Mouse (Mus musculus) hindbrain, embryonic 14.5 days (tissue): ENCODE measurements around the gene Olfr750. TPM values are rescaled to one million over a fixed set of nuclear protein-coding genes. Genes with fewer than 3 reads are reported as not detected.

Source experiments
- ATAC-seq: fragments of 200-750 bp; cut with Nextera tagmentation; 2 replicates; pipeline ENCODE4 v1.8.0; 2017; ENCODE audit warnings: moderate number of reproducible peaks, mild to moderate bottlenecking, moderate TSS enrichment, moderate library complexity; ENCODE audit not compliant: low FRiP score
- DNase-seq: peaks from one replicate; pipeline ENCODE4 v3.0.0-alpha.2; 2015; ENCODE audit warnings: low spot score
- H3K27ac ChIP-seq: fragments of 300-500 bp; sonication (generic); 2 replicates; pipeline ENCODE4 v1.5.1; 2014; ENCODE audit warnings: mild to moderate bottlenecking, moderate library complexity
- H3K27me3 ChIP-seq: fragments of 300-500 bp; sonication (generic); 2 replicates; pipeline ENCODE4 v1.6.1; 2014; ENCODE audit warnings: mild to moderate bottlenecking, low read length, mixed read lengths; ENCODE audit not compliant: control insufficient read depth, insufficient read depth
- H3K36me3 ChIP-seq: fragments of 300-500 bp; sonication (generic); replicated peaks from 2 replicates; pipeline ENCODE4 v1.6.1; 2014; ENCODE audit not compliant: control insufficient read depth, insufficient read depth
- H3K4me1 ChIP-seq: fragments of 300-500 bp; sonication (generic); replicated peaks from 2 replicates; pipeline ENCODE4 v1.6.1; 2014; ENCODE audit warnings: antibody characterized with exemption, low read length, mixed read lengths; ENCODE audit not compliant: control insufficient read depth, insufficient read depth
- H3K4me2 ChIP-seq: fragments of 300-500 bp; sonication (generic); replicated peaks from 2 replicates; pipeline ENCODE4 v1.6.1; 2014; ENCODE audit warnings: mild to moderate bottlenecking, moderate library complexity
- H3K4me3 ChIP-seq: fragments of 300-500 bp; sonication (generic); replicated peaks from 2 replicates; pipeline ENCODE4 v1.5.1; 2014; ENCODE audit warnings: mild to moderate bottlenecking, low read length
- H3K9ac ChIP-seq: fragments of 300-500 bp; sonication (generic); 2 replicates; pipeline ENCODE4 v1.6.1; 2014
- H3K9me3 ChIP-seq: fragments of 300-500 bp; sonication (generic); 2 replicates; pipeline ENCODE4 v1.6.1; 2016; ENCODE audit warnings: low read length; ENCODE audit not compliant: control insufficient read depth
- WGBS: fragments of 180-500 bp; shearing (Covaris S2); extraction: QIAGEN DNeasy Blood & Tissue Kit; methylation state at CpG from one replicate; pipeline ENCODE4 v1.1.7; 2014; 5-methylcytosine and 5-hydroxymethylcytosine counted together
- polyA plus RNA-seq: library from polyadenylated mRNA; unstranded; fragments of >200 nt; fragmentation: Nextera tagmentation; extraction: Ambion mirVana; gene quantifications from 2 replicates; pipeline ENCODE4 v1.2.1, GENCODE M21; 2014

Gene Olfr750
- not detected in 2 replicates for polyA plus RNA-seq

GRCm38 (mm10) chr14:51074335-51074734 lies at the start of gene Olfr750:
Gene Olfr750, minus strand, starts transcription at chr14:51074435.
- no peak within 1 kb of the TSS for H3K4me2 ChIP-seq
- no peak within 1 kb of the TSS for H3K9ac ChIP-seq
- no peak within 1 kb of the TSS for H3K4me3 ChIP-seq
- no peak within 1 kb of the TSS for H3K27ac ChIP-seq
- no peaks in the 10 kb centered on the region for H3K36me3 ChIP-seq
- H3K9me3 ChIP-seq, result no peaks in the 10 kb centered on the region
- ATAC-seq (no peak), DNase-seq (no peak)
- no peaks in the 10 kb centered on the region for H3K27me3 ChIP-seq
- H3K4me1 ChIP-seq, result no peaks in the 10 kb centered on the region
- 92% methylated on average over 3 of the region's 3 CpGs for WGBS

GRCm38 (mm10) chr14:51113916-51114560 lies 39.8 kb upstream of the Olfr750 start, which contains the start of gene Eddm3b:
Gene Eddm3b, plus strand, starts transcription at chr14:51114426.
- Histone ChIP-seq H3K9ac (no peak within 1 kb of the TSS), H3K4me3 (no peak within 1 kb of the TSS), H3K4me2 (peak within 1 kb of the TSS; percentile 12; the same call in 1 of the 2 replicates), H3K27ac (no peak within 1 kb of the TSS), H3K4me1 (no peaks in the 10 kb centered on the region), H3K9me3 (no peaks in the 10 kb centered on the region), H3K27me3 (no peaks in the 10 kb centered on the region), H3K36me3 (no peaks in the 10 kb centered on the region)
- ATAC-seq, result no peak
- 50% methylated on average over 12 of the region's 12 CpGs for WGBS
- no peak for DNase-seq

- ATAC-seq, result no peak
Observed at GRCm38 (mm10) chr14:51113476-51113875, 39.2 kb upstream of the Olfr750 start.

GRCm38 (mm10) chr14:51111966-51112365 lies 37.7 kb upstream of the Olfr750 start:
- DNase-seq (no peak), ATAC-seq (no peak)
- H3K27ac ChIP-seq, result no peak overlapping the region
- H3K4me2 ChIP-seq, result no peak overlapping the region
- 70% methylated on average over 3 of the region's 3 CpGs for WGBS
- no peaks in the 10 kb centered on the region for H3K36me3 ChIP-seq
- H3K27me3 ChIP-seq, result no peaks in the 10 kb centered on the region
- H3K4me1 ChIP-seq, result no peaks in the 10 kb centered on the region
- H3K9ac ChIP-seq, result no peak overlapping the region
- no peak overlapping the region for H3K4me3 ChIP-seq
- no peaks in the 10 kb centered on the region for H3K9me3 ChIP-seq

More at GRCm38 (mm10) chr14:51113476-51113875, 39.2 kb upstream of the Olfr750 start:
- no peaks in the 10 kb centered on the region for H3K27me3 ChIP-seq
- no peak overlapping the region for H3K4me3 ChIP-seq
- H3K9me3 ChIP-seq, result no peaks in the 10 kb centered on the region
- no peaks in the 10 kb centered on the region for H3K36me3 ChIP-seq
- H3K4me2 ChIP-seq, result peak overlapping the region; percentile 12; the same call in 1 of the 2 replicates
- no peaks in the 10 kb centered on the region for H3K4me1 ChIP-seq
- WGBS, result 29% methylated on average over 9 of the region's 9 CpGs
- no peak overlapping the region for H3K27ac ChIP-seq
- H3K9ac ChIP-seq, result no peak overlapping the region
- no peak for DNase-seq

- ATAC-seq (no peak), DNase-seq (no peak)
- Histone ChIP-seq H3K9me3 (no peaks in the 10 kb centered on the region), H3K36me3 (no peaks in the 10 kb centered on the region), H3K27ac (no peak overlapping the region), H3K4me3 (no peak overlapping the region), H3K27me3 (no peaks in the 10 kb centered on the region), H3K4me1 (no peaks in the 10 kb centered on the region), H3K9ac (no peak overlapping the region), H3K4me2 (no peak overlapping the region)
Observed at GRCm38 (mm10) chr14:51106449-51106967, 32.3 kb upstream of the Olfr750 start.

GRCm38 (mm10) chr14:51104366-51104765 lies 30.1 kb upstream of the Olfr750 start:
- Histone ChIP-seq H3K27ac (no peak overlapping the region), H3K4me1 (no peaks in the 10 kb centered on the region), H3K9ac (no peak overlapping the region), H3K9me3 (no peaks in the 10 kb centered on the region), H3K27me3 (no peaks in the 10 kb centered on the region), H3K4me3 (no peak overlapping the region), H3K36me3 (no peaks in the 10 kb centered on the region), H3K4me2 (no peak overlapping the region)
- WGBS, result 88% methylated on average over 2 of the region's 2 CpGs
- ATAC-seq (no peak), DNase-seq (no peak)

- Histone ChIP-seq H3K4me1 (no peaks in the 10 kb centered on the region), H3K4me2 (no peak overlapping the region), H3K9ac (no peak overlapping the region), H3K4me3 (no peak overlapping the region), H3K9me3 (no peaks in the 10 kb centered on the region), H3K27me3 (no peaks in the 10 kb centered on the region), H3K36me3 (no peaks in the 10 kb centered on the region), H3K27ac (no peak overlapping the region)
- peak; percentile 81 for DNase-seq
- ATAC-seq, result no peak
- 60% methylated on average over 3 of the region's 3 CpGs for WGBS
Observed at GRCm38 (mm10) chr14:51103217-51103616, 29.0 kb upstream of the Olfr750 start.

- H3K9ac ChIP-seq, result no peak overlapping the region
- no peaks in the 10 kb centered on the region for H3K27me3 ChIP-seq
- no peak for DNase-seq
- no peak overlapping the region for H3K27ac ChIP-seq
- H3K4me3 ChIP-seq, result no peak overlapping the region
- H3K9me3 ChIP-seq, result no peaks in the 10 kb centered on the region
- ATAC-seq, result no peak
- H3K4me2 ChIP-seq, result no peak overlapping the region
- 75% methylated on average over 9 of the region's 9 CpGs for WGBS
- H3K36me3 ChIP-seq, result no peaks in the 10 kb centered on the region
- no peaks in the 10 kb centered on the region for H3K4me1 ChIP-seq
Observed at GRCm38 (mm10) chr14:51101284-51101683, 27.0 kb upstream of the Olfr750 start.

GRCm38 (mm10) chr14:51098921-51099320 lies 24.7 kb upstream of the Olfr750 start:
- Histone ChIP-seq H3K4me3 (no peak overlapping the region), H3K4me1 (no peaks in the 10 kb centered on the region), H3K36me3 (no peaks in the 10 kb centered on the region), H3K27me3 (no peaks in the 10 kb centered on the region), H3K9me3 (no peaks in the 10 kb centered on the region), H3K27ac (no peak overlapping the region), H3K4me2 (no peak overlapping the region), H3K9ac (no peak overlapping the region)
- ATAC-seq (no peak), DNase-seq (no peak)
- 95% methylated on average over 11 of the region's 11 CpGs for WGBS
